Mouse (Mus musculus) embryonic facial prominence, embryonic 10.5 days (tissue): ENCODE results near the gene Kcnh4. TPM values are rescaled to one million over a fixed set of nuclear protein-coding genes. Genes with fewer than 3 reads are reported as not detected.
A peak's percentile ranks its signal among the peaks of the same experiment; 100 is the strongest.

Source experiments
- DNase-seq: peaks from one replicate; pipeline ENCODE4 v3.0.0-alpha.2; 2017; ENCODE audit warnings: low spot score
- H3K27ac ChIP-seq: fragments of 300-500 bp; sonication (generic); replicated peaks from 2 replicates; pipeline ENCODE4 v1.5.1; 2016; ENCODE audit warnings: mild to moderate bottlenecking
- H3K27me3 ChIP-seq: fragments of 300-500 bp; sonication (generic); replicated peaks from 2 replicates; pipeline ENCODE4 v1.6.1; 2016; ENCODE audit warnings: low read depth, mild to moderate bottlenecking; ENCODE audit not compliant: poor library complexity, severe bottlenecking
- H3K36me3 ChIP-seq: fragments of 300-500 bp; sonication (generic); replicated peaks from 2 replicates; pipeline ENCODE4 v1.6.1; 2016; ENCODE audit warnings: mild to moderate bottlenecking, moderate library complexity
- H3K4me1 ChIP-seq: fragments of 300-500 bp; sonication (generic); 2 replicates; pipeline ENCODE4 v1.6.1; 2016
- H3K4me3 ChIP-seq: fragments of 300-500 bp; sonication (generic); 2 replicates; pipeline ENCODE4 v1.5.1; 2016; ENCODE audit warnings: mild to moderate bottlenecking, moderate library complexity
- H3K9me3 ChIP-seq: fragments of 300-500 bp; sonication (generic); 2 replicates; pipeline ENCODE4 v1.6.1; 2016; ENCODE audit warnings: mild to moderate bottlenecking
- WGBS: fragments of 180-500 bp; shearing (Covaris S2); methylation state at CpG from one replicate; pipeline ENCODE4 v1.1.7; 2016; 5-methylcytosine and 5-hydroxymethylcytosine counted together
- polyA plus RNA-seq: library from polyadenylated mRNA; unstranded; fragments of >200 nt; fragmentation: Nextera tagmentation; extraction: Ambion mirVana; gene quantifications from 2 replicates; pipeline ENCODE4 v1.2.1, GENCODE M21; 2016

The Kcnh4 gene
- polyA plus RNA-seq, 1 experiment from 2014 or later = 0.71 TPM

DNA sequence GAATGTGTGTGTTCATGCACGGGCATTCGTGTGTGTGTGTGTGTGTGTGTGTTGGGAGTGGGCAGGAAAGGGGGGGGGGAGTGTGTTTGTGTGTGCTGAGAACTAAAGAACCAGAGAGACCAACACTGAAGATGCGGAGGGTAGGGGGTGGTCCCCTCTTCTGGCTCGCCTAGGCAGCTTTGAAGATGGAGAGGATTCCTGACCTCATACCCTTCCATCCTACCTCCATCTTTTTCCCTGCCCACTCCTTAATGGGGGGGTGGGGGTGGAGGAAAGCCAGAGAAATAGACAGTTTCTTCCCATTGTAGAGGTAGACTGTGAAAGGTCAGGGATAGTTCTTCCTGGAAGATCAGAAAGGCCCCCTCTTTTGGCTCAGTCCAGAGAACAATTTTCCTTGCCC, 46.6 kb downstream of the Kcnh4 start:
- H3K4me3 ChIP-seq = peak overlapping the region; percentile 97
- peak overlapping the region; percentile 99 for H3K27ac ChIP-seq
- peaks cover 61% of the 10 kb centered on the region for H3K36me3 ChIP-seq
- no peaks in the 10 kb centered on the region for H3K9me3 ChIP-seq
- no peak for DNase-seq
- H3K4me1 ChIP-seq = peaks cover 48% of the 10 kb centered on the region
- no peaks in the 10 kb centered on the region for H3K27me3 ChIP-seq
- WGBS = 56% methylated on average over 4 of the region's 4 CpGs

DNA sequence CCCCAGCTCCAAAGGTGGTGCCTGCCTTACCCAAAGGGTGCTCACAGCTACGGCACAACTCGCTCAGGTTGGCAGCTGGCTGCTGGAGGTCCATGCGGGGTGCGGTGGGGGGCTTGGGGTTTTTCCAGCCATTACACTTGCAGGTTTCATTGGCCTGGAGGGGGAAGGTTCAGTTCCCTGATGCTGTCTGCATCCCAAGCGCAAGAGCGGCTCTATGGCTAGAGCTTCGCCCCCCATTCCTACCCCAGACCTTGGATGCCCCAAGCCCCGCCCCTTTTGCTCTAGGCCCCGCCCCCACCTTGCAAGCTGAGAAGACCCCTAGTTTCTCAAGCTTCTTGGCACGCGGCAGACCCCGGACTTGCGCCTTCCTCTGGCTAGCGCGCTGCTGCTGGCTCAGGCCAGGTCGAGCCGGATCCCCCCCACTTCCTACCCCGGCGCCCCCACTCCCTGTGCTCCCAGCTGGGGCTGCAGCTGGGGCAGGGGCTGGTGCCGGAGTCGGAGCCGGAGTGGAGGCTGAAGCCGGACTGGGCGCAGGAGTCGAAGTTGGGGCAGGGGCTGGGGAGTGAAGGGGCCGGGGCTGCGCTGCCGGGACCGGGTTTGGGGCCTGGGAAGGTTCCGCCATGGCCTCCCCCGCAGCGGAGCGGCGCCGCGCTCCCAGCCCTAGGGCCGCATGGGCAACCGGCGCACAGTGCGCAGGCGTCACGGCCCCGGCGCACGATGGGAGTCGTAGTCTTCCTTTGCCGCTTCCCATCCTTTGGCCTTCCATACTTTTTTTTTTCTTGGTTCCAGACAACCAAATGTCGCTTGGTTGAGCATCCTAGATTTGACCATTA, 47.7 kb downstream of the Kcnh4 start, which contains the start of gene Kat2a:
Kat2a (minus strand) TSS at position 683 of the 833 bp plus-strand sequence.
- 3% methylated on average over 48 of the region's 48 CpGs for WGBS
- H3K4me3 ChIP-seq = peak within 1 kb of the TSS; percentile 97
- peaks cover 48% of the 10 kb centered on the region for H3K4me1 ChIP-seq
- H3K36me3 ChIP-seq = peaks cover 61% of the 10 kb centered on the region
- H3K27me3 ChIP-seq = no peaks in the 10 kb centered on the region
- peak within 1 kb of the TSS; percentile 99 for H3K27ac ChIP-seq
- H3K9me3 ChIP-seq = no peaks in the 10 kb centered on the region
- peak; percentile 89 for DNase-seq

DNA sequence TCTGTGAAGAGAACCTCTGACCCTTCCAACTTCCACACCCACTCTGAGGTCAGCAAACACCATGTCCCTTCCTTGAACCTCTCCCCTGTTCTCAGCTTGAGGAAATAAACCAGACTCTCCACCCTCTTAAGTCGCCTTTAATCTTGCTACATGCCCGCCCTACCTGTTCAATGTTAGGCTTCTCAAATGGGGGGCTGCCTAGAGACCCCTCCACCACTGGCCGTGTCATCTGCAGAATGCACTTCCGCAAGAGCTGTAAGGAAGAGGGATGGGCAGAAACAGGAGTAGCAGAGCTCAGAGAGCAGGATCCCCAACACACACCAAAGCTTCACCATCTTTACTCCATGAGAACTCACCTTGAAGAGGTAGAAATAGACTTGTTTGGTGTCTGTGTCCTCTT, 48.8 kb downstream of the Kcnh4 start:
- Histone ChIP-seq H3K27me3 (no peaks in the 10 kb centered on the region), H3K9me3 (no peaks in the 10 kb centered on the region), H3K4me1 (peaks cover 48% of the 10 kb centered on the region), H3K36me3 (peaks cover 61% of the 10 kb centered on the region), H3K4me3 (peak overlapping the region; percentile 97), H3K27ac (no peak overlapping the region)
- 85% methylated on average over 4 of the region's 4 CpGs for WGBS
- DNase-seq = no peak

DNA sequence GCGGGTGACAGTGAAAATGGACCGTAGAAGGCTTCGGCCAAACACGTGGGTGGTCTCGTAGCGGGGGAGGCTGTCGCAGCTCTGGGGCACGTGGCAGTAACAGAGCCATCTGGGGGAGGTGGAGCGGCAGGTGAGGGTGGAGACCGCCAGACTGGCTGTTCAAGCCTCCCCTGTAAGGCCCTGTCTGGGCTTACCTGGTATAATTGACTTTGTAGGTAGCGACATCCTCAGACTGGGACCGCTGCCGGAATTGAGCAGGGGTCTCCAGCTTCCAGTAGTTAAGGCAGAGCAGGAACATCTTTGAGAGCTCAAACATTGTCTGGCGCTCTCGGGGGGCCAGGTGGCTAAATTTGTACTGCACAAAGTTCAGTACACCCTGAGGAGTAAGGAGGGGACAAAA, 49.2 kb downstream of the Kcnh4 start:
- no peaks in the 10 kb centered on the region for H3K27me3 ChIP-seq
- no peak overlapping the region for H3K4me3 ChIP-seq
- H3K4me1 ChIP-seq = peaks cover 46% of the 10 kb centered on the region
- no peaks in the 10 kb centered on the region for H3K9me3 ChIP-seq
- H3K27ac ChIP-seq = no peak overlapping the region
- H3K36me3 ChIP-seq = peaks cover 61% of the 10 kb centered on the region
- DNase-seq = no peak
- 93% methylated on average over 15 of the region's 15 CpGs for WGBS

GRCm38 (mm10) chr11:100709201-100709810, 50.4 kb downstream of the Kcnh4 start:
- WGBS = 93% methylated on average over 9 of the region's 9 CpGs
- DNase-seq = no peak
- H3K27ac ChIP-seq = no peak overlapping the region
- no peaks in the 10 kb centered on the region for H3K27me3 ChIP-seq
- peaks cover 46% of the 10 kb centered on the region for H3K4me1 ChIP-seq
- H3K9me3 ChIP-seq = no peaks in the 10 kb centered on the region
- peaks cover 65% of the 10 kb centered on the region for H3K36me3 ChIP-seq
- H3K4me3 ChIP-seq = no peak overlapping the region

DNA sequence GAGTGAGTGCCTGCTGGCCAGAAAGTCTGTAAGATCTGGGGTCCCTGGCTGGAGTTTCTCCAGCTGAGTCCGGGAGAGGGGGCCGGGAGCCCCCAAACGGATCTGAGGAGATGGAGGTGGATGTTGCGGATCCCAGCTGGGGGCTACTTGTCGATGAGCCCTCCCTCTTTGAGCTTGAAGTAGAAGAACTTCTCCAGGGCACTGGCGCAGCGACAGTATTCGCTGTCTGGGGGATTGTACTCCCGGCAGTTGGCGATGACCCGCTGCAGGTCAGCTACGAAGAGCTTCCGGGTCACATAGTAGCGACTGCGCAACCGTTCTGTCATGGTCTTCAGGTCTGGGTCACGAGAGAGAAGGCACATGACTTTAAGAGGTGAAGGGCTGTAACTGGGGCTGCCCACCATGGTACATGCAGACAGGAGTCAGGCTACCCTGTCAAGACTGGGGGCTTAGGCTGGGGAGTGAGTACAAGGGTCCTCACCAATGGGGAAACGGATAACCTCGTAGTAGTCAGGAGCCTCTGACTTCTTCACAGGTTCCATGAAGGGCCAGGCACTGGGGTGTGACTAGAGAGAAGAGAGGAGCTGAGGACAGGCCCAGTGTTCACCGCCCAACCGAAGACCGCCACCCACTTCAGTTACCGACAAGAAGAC, 54.5 kb downstream of the Kcnh4 start:
- Histone ChIP-seq H3K36me3 (peaks cover 60% of the 10 kb centered on the region), H3K4me1 (peaks cover 43% of the 10 kb centered on the region), H3K27me3 (peaks cover 9% of the 10 kb centered on the region; the same call in 1 of the 2 replicates), H3K9me3 (no peaks in the 10 kb centered on the region), H3K27ac (no peak overlapping the region), H3K4me3 (no peak overlapping the region)
- 91% methylated on average over 23 of the region's 23 CpGs for WGBS
- DNase-seq = no peak

GRCm38 (mm10) chr11:100703851-100704531, 55.8 kb downstream of the Kcnh4 start, which contains the start of gene Dhx58:
Gene Dhx58, minus strand, starts transcription at chr11:100704271.
- Histone ChIP-seq H3K9me3 (no peaks in the 10 kb centered on the region), H3K36me3 (peaks cover 48% of the 10 kb centered on the region), H3K27me3 (peaks cover 9% of the 10 kb centered on the region; the same call in 1 of the 2 replicates), H3K4me1 (peaks cover 43% of the 10 kb centered on the region), H3K4me3 (peak within 1 kb of the TSS; percentile 26; the same call in 1 of the 2 replicates), H3K27ac (no peak within 1 kb of the TSS)
- 72% methylated on average over 7 of the region's 7 CpGs for WGBS
- DNase-seq = peak; percentile 20

DNA sequence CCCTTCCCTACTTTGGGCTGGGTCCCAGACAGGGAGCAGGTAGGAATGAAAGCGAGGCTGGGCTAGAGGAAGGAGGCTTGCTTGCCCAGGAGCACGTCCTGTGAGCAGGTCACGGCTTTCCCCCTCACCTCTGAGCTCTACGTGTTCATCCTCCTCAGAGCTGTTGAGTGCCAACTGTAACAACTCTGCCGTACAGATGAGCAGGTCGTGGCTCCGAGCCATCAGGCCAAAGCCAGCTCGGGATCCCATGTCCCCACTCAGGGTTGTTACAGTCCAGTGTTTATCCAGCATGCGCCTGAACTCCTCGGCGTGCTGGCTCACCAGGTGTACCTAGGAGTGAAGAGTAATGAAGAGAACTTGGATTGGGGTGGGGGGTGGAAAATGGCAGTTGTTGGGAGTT, 56.4 kb downstream of the Kcnh4 start:
- no peak overlapping the region for H3K4me3 ChIP-seq
- no peak for DNase-seq
- peaks cover 9% of the 10 kb centered on the region; the same call in 1 of the 2 replicates for H3K27me3 ChIP-seq
- H3K36me3 ChIP-seq = peaks cover 42% of the 10 kb centered on the region
- no peaks in the 10 kb centered on the region for H3K9me3 ChIP-seq
- WGBS = 72% methylated on average over 11 of the region's 11 CpGs
- no peak overlapping the region for H3K27ac ChIP-seq
- H3K4me1 ChIP-seq = peaks cover 43% of the 10 kb centered on the region

GRCm38 (mm10) chr11:100702906-100703305, 56.8 kb downstream of the Kcnh4 start:
- no peaks in the 10 kb centered on the region for H3K9me3 ChIP-seq
- 43% methylated on average over 7 of the region's 7 CpGs for WGBS
- peaks cover 9% of the 10 kb centered on the region; the same call in 1 of the 2 replicates for H3K27me3 ChIP-seq
- no peak overlapping the region for H3K27ac ChIP-seq
- peaks cover 43% of the 10 kb centered on the region for H3K4me1 ChIP-seq
- DNase-seq = no peak
- H3K36me3 ChIP-seq = peaks cover 37% of the 10 kb centered on the region
- peak overlapping the region; percentile 26; the same call in 1 of the 2 replicates for H3K4me3 ChIP-seq

GRCm38 (mm10) chr11:100702081-100702851, 57.5 kb downstream of the Kcnh4 start:
- peaks cover 9% of the 10 kb centered on the region; the same call in 1 of the 2 replicates for H3K27me3 ChIP-seq
- H3K36me3 ChIP-seq = peaks cover 31% of the 10 kb centered on the region
- peaks cover 43% of the 10 kb centered on the region for H3K4me1 ChIP-seq
- H3K9me3 ChIP-seq = no peaks in the 10 kb centered on the region
- no peak overlapping the region for H3K27ac ChIP-seq
- 35% methylated on average over 19 of the region's 19 CpGs for WGBS
- DNase-seq = peak; percentile 67
- H3K4me3 ChIP-seq = peak overlapping the region; percentile 26; the same call in 1 of the 2 replicates

DNA sequence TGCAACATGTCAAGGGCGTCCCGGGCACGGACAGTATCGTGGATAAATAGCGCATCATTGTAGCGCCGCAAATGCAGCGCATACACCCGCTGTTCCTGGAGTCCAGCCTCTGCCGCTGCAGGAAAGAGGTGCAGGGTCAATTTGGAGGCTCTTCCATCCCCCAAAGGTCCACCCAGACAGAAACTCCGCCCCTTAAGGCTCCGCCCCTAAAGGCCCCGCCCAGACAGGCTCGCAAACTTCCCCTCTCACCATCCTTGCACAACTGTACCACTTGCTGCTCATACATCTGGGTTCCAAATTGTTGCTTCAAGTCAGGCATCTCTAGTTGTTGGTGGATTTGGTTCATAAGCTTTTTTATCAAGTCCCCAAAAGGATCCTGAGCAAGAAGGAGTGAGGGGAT, 58.4 kb downstream of the Kcnh4 start:
- peak overlapping the region; percentile 48 for H3K4me3 ChIP-seq
- no peak overlapping the region for H3K27ac ChIP-seq
- peaks cover 21% of the 10 kb centered on the region for H3K36me3 ChIP-seq
- peaks cover 9% of the 10 kb centered on the region; the same call in 1 of the 2 replicates for H3K27me3 ChIP-seq
- 3% methylated on average over 14 of the region's 14 CpGs for WGBS
- DNase-seq = peak; percentile 56
- H3K9me3 ChIP-seq = no peaks in the 10 kb centered on the region
- H3K4me1 ChIP-seq = peaks cover 43% of the 10 kb centered on the region
